Mouse (Mus musculus) neural tube, embryonic 12.5 days (tissue): ENCODE measurements at regions not wholly inside any gene's neighbourhood (a gene's known extent, or its start where the extent isn't known, plus 50 kb on each side); places are given as distances from the start of the nearest gene placed in this dataset.

Experiments used
- ATAC-seq: fragments of 200-750 bp; cut with Nextera tagmentation; 2 replicates; pipeline ENCODE4 v1.8.0; 2017; ENCODE audit warnings: low read depth, mild to moderate bottlenecking, moderate TSS enrichment, moderate library complexity; ENCODE audit not compliant: low FRiP score
- H3K27ac ChIP-seq: fragments of 300-500 bp; sonication (generic); 2 replicates; pipeline ENCODE4 v1.5.1; 2016
- H3K27me3 ChIP-seq: fragments of 300-500 bp; sonication (generic); replicated peaks from 2 replicates; pipeline ENCODE4 v1.6.1; 2016; ENCODE audit warnings: mild to moderate bottlenecking
- H3K36me3 ChIP-seq: fragments of 300-500 bp; sonication (generic); 2 replicates; pipeline ENCODE4 v1.6.1; 2016; ENCODE audit warnings: mild to moderate bottlenecking
- H3K4me1 ChIP-seq: fragments of 300-500 bp; sonication (generic); 2 replicates; pipeline ENCODE4 v1.6.1; 2016
- H3K4me2 ChIP-seq: fragments of 300-500 bp; sonication (generic); replicated peaks from 2 replicates; pipeline ENCODE4 v1.6.1; 2016; ENCODE audit warnings: mild to moderate bottlenecking
- H3K4me3 ChIP-seq: fragments of 300-500 bp; sonication (generic); 2 replicates; pipeline ENCODE4 v1.5.1; 2016
- H3K9ac ChIP-seq: fragments of 300-500 bp; sonication (generic); 2 replicates; pipeline ENCODE4 v1.6.1; 2016; ENCODE audit warnings: mild to moderate bottlenecking
- H3K9me3 ChIP-seq: fragments of 300-500 bp; sonication (generic); 2 replicates; pipeline ENCODE4 v1.6.1; 2016; ENCODE audit warnings: mild to moderate bottlenecking
- WGBS: fragments of 180-500 bp; shearing (Covaris S2); methylation state at CpG from one replicate; pipeline ENCODE4 v1.1.7; 2016; 5-methylcytosine and 5-hydroxymethylcytosine counted together

GRCm38 (mm10) chr8:103823541-103823940 is 277.9 kb upstream of the Cdh5 start:
- ATAC-seq: no peak
- H3K4me3 ChIP-seq: no peak overlapping the region
- H3K4me2 ChIP-seq: no peak overlapping the region
- peaks cover 7% of the 10 kb centered on the region; the same call in 1 of the 2 replicates for H3K4me1 ChIP-seq
- no peaks in the 10 kb centered on the region for H3K9me3 ChIP-seq
- no peak overlapping the region for H3K9ac ChIP-seq
- H3K27me3 ChIP-seq: no peaks in the 10 kb centered on the region
- 86% methylated on average over 7 of the region's 7 CpGs for WGBS
- H3K27ac ChIP-seq: no peak overlapping the region
- no peaks in the 10 kb centered on the region for H3K36me3 ChIP-seq

GRCm38 (mm10) chr8:103824747-103825146 is 276.7 kb upstream of the Cdh5 start:
- H3K4me2 ChIP-seq: no peak overlapping the region
- H3K4me3 ChIP-seq: no peak overlapping the region

GRCm38 (mm10) chr8:103825289-103825688 is 276.1 kb upstream of the Cdh5 start:
- no peak for ATAC-seq
- H3K4me1 ChIP-seq: peaks cover 7% of the 10 kb centered on the region; the same call in 1 of the 2 replicates
- H3K9me3 ChIP-seq: no peaks in the 10 kb centered on the region
- H3K4me3 ChIP-seq: no peak overlapping the region
- 57% methylated on average over 3 of the region's 3 CpGs for WGBS
- no peaks in the 10 kb centered on the region for H3K27me3 ChIP-seq
- H3K9ac ChIP-seq: no peak overlapping the region
- no peaks in the 10 kb centered on the region for H3K36me3 ChIP-seq
- no peak overlapping the region for H3K27ac ChIP-seq
- no peak overlapping the region for H3K4me2 ChIP-seq

More at GRCm38 (mm10) chr8:103824747-103825146, 276.7 kb upstream of the Cdh5 start:
- Histone ChIP-seq H3K27ac (no peak overlapping the region), H3K9ac (no peak overlapping the region), H3K27me3 (no peaks in the 10 kb centered on the region), H3K36me3 (no peaks in the 10 kb centered on the region), H3K4me1 (peaks cover 7% of the 10 kb centered on the region; the same call in 1 of the 2 replicates), H3K9me3 (no peaks in the 10 kb centered on the region)
- no peak for ATAC-seq
- 8% methylated on average over 1 of the region's 1 CpGs for WGBS

- H3K9ac ChIP-seq: no peak overlapping the region
- no peaks in the 10 kb centered on the region for H3K4me1 ChIP-seq
- H3K36me3 ChIP-seq: no peaks in the 10 kb centered on the region
- ATAC-seq: no peak
- no peak overlapping the region for H3K27ac ChIP-seq
- H3K4me3 ChIP-seq: no peak overlapping the region
- H3K4me2 ChIP-seq: no peak overlapping the region
- no peaks in the 10 kb centered on the region for H3K27me3 ChIP-seq
- no peaks in the 10 kb centered on the region for H3K9me3 ChIP-seq
- 92% methylated on average over 3 of the region's 3 CpGs for WGBS
Measured at GRCm38 (mm10) chr8:103830416-103830815, 271.0 kb upstream of the Cdh5 start.

GRCm38 (mm10) chr8:103839990-103840389 is 261.4 kb upstream of the Cdh5 start:
- Histone ChIP-seq H3K27me3 (no peaks in the 10 kb centered on the region), H3K4me1 (no peaks in the 10 kb centered on the region), H3K9ac (no peak overlapping the region), H3K36me3 (no peaks in the 10 kb centered on the region), H3K4me3 (no peak overlapping the region), H3K4me2 (no peak overlapping the region), H3K27ac (no peak overlapping the region), H3K9me3 (no peaks in the 10 kb centered on the region)
- no peak for ATAC-seq
- 86% methylated on average over 4 of the region's 4 CpGs for WGBS

- no peak overlapping the region for H3K4me3 ChIP-seq
- H3K9ac ChIP-seq: no peak overlapping the region
- WGBS: 93% methylated on average over 1 of the region's 1 CpGs
- H3K9me3 ChIP-seq: no peaks in the 10 kb centered on the region
- H3K4me2 ChIP-seq: no peak overlapping the region
- no peaks in the 10 kb centered on the region for H3K27me3 ChIP-seq
- ATAC-seq: no peak
- H3K36me3 ChIP-seq: no peaks in the 10 kb centered on the region
- H3K4me1 ChIP-seq: no peaks in the 10 kb centered on the region
- H3K27ac ChIP-seq: no peak overlapping the region
Measured at GRCm38 (mm10) chr8:103845964-103846363, 255.5 kb upstream of the Cdh5 start.

- Histone ChIP-seq H3K27ac (no peak overlapping the region), H3K27me3 (no peaks in the 10 kb centered on the region), H3K4me2 (no peak overlapping the region), H3K36me3 (no peaks in the 10 kb centered on the region), H3K9me3 (no peaks in the 10 kb centered on the region), H3K9ac (no peak overlapping the region), H3K4me3 (no peak overlapping the region), H3K4me1 (no peaks in the 10 kb centered on the region)
- 69% methylated on average over 10 of the region's 10 CpGs for WGBS
- ATAC-seq: no peak
Measured at GRCm38 (mm10) chr8:103846382-103846976, 254.9 kb upstream of the Cdh5 start.

GRCm38 (mm10) chr8:103849785-103850184 is 251.6 kb upstream of the Cdh5 start:
- ATAC-seq: no peak
- H3K27ac ChIP-seq: no peak overlapping the region
- H3K36me3 ChIP-seq: no peaks in the 10 kb centered on the region
- H3K9me3 ChIP-seq: no peaks in the 10 kb centered on the region
- H3K4me2 ChIP-seq: no peak overlapping the region
- WGBS: 94% methylated on average over 2 of the region's 2 CpGs
- no peak overlapping the region for H3K4me3 ChIP-seq
- H3K4me1 ChIP-seq: no peaks in the 10 kb centered on the region
- H3K27me3 ChIP-seq: no peaks in the 10 kb centered on the region
- no peak overlapping the region for H3K9ac ChIP-seq

- ATAC-seq: no peak
- no peaks in the 10 kb centered on the region for H3K36me3 ChIP-seq
- no peak overlapping the region for H3K27ac ChIP-seq
- no peaks in the 10 kb centered on the region for H3K4me1 ChIP-seq
- H3K9ac ChIP-seq: no peak overlapping the region
- H3K27me3 ChIP-seq: no peaks in the 10 kb centered on the region
- no peak overlapping the region for H3K4me2 ChIP-seq
- H3K4me3 ChIP-seq: no peak overlapping the region
- H3K9me3 ChIP-seq: no peaks in the 10 kb centered on the region
- WGBS: 88% methylated on average over 8 of the region's 8 CpGs
Measured at GRCm38 (mm10) chr8:103851286-103851685, 250.1 kb upstream of the Cdh5 start.

GRCm38 (mm10) chr8:103853048-103853447 is 248.4 kb upstream of the Cdh5 start:
- no peak for ATAC-seq
- Histone ChIP-seq H3K27ac (no peak overlapping the region), H3K9me3 (no peaks in the 10 kb centered on the region), H3K4me2 (no peak overlapping the region), H3K36me3 (no peaks in the 10 kb centered on the region), H3K4me1 (no peaks in the 10 kb centered on the region), H3K9ac (no peak overlapping the region), H3K27me3 (no peaks in the 10 kb centered on the region), H3K4me3 (no peak overlapping the region)
- WGBS: 81% methylated on average over 4 of the region's 4 CpGs

- H3K4me3 ChIP-seq: no peak overlapping the region
- H3K4me2 ChIP-seq: no peak overlapping the region
- no peak for ATAC-seq
- H3K36me3 ChIP-seq: no peaks in the 10 kb centered on the region
- H3K9me3 ChIP-seq: no peaks in the 10 kb centered on the region
- WGBS: 80% methylated on average over 9 of the region's 9 CpGs
- H3K9ac ChIP-seq: no peak overlapping the region
- H3K27ac ChIP-seq: no peak overlapping the region
- no peaks in the 10 kb centered on the region for H3K27me3 ChIP-seq
- H3K4me1 ChIP-seq: no peaks in the 10 kb centered on the region
Measured at GRCm38 (mm10) chr8:103855291-103855690, 246.1 kb upstream of the Cdh5 start.

- H3K4me1 ChIP-seq: no peaks in the 10 kb centered on the region
- H3K4me2 ChIP-seq: no peak overlapping the region
- no peaks in the 10 kb centered on the region for H3K36me3 ChIP-seq
- H3K27me3 ChIP-seq: no peaks in the 10 kb centered on the region
- H3K27ac ChIP-seq: no peak overlapping the region
- no peak for ATAC-seq
- no peak overlapping the region for H3K4me3 ChIP-seq
- no peak overlapping the region for H3K9ac ChIP-seq
- WGBS: 97% methylated on average over 1 of the region's 1 CpGs
- H3K9me3 ChIP-seq: no peaks in the 10 kb centered on the region
Measured at GRCm38 (mm10) chr8:103859130-103859529, 242.3 kb upstream of the Cdh5 start.
